Mouse (Mus musculus) forebrain, embryonic 12.5 days (tissue): Measurements from ENCODE around the gene Stat1. TPM values are rescaled to one million over a fixed set of nuclear protein-coding genes. Genes with fewer than 3 reads are reported as not detected.

ENCODE experiments used
- ATAC-seq: fragments of 200-750 bp; cut with Nextera tagmentation; 2 replicates; pipeline ENCODE4 v1.8.0; 2017; ENCODE audit warnings: moderate TSS enrichment; ENCODE audit not compliant: low FRiP score
- H3K27ac ChIP-seq: fragments of 300-500 bp; sonication (generic); 2 replicates; pipeline ENCODE4 v1.5.1; 2016; ENCODE audit warnings: mild to moderate bottlenecking
- H3K27me3 ChIP-seq: fragments of 300-500 bp; sonication (generic); 2 replicates; pipeline ENCODE4 v1.6.1; 2016; ENCODE audit warnings: mild to moderate bottlenecking
- H3K36me3 ChIP-seq: fragments of 300-500 bp; sonication (generic); replicated peaks from 2 replicates; pipeline ENCODE4 v1.6.1; 2016; ENCODE audit warnings: mild to moderate bottlenecking
- H3K4me1 ChIP-seq: fragments of 300-500 bp; sonication (generic); 2 replicates; pipeline ENCODE4 v1.6.1; 2016
- H3K4me2 ChIP-seq: fragments of 300-500 bp; sonication (generic); 2 replicates; pipeline ENCODE4 v1.6.1; 2016; ENCODE audit warnings: mild to moderate bottlenecking, moderate library complexity
- H3K4me3 ChIP-seq: fragments of 300-500 bp; sonication (generic); replicated peaks from 2 replicates; pipeline ENCODE4 v1.5.1; 2016; ENCODE audit warnings: mild to moderate bottlenecking
- H3K9ac ChIP-seq: fragments of 300-500 bp; sonication (generic); 2 replicates; pipeline ENCODE4 v1.6.1; 2016; ENCODE audit warnings: mild to moderate bottlenecking
- H3K9me3 ChIP-seq: fragments of 300-500 bp; sonication (generic); 2 replicates; pipeline ENCODE4 v1.6.1; 2016
- WGBS: fragments of 180-500 bp; shearing (Covaris S2); methylation state at CpG from one replicate; pipeline ENCODE4 v1.1.7; 2016; 5-methylcytosine and 5-hydroxymethylcytosine counted together
- polyA plus RNA-seq: library from polyadenylated mRNA; unstranded; fragments of >200 nt; fragmentation: Nextera tagmentation; extraction: Ambion mirVana; gene quantifications from 2 replicates; pipeline ENCODE4 v1.2.1, GENCODE M21; 2016

Stat1 gene
- 14.7 and 15.4 TPM in 2 replicates for polyA plus RNA-seq

- H3K36me3 ChIP-seq, result no peaks in the 10 kb centered on the region
- peak within 1 kb of the TSS; percentile 95 for H3K4me2 ChIP-seq
- peak within 1 kb of the TSS; percentile 62 for H3K9ac ChIP-seq
- H3K27me3 ChIP-seq, result no peaks in the 10 kb centered on the region
- peak; percentile 96 for ATAC-seq
- H3K9me3 ChIP-seq, result no peaks in the 10 kb centered on the region
- WGBS, result 5% methylated on average over 37 of the region's 37 CpGs
- H3K4me1 ChIP-seq, result peaks cover 16% of the 10 kb centered on the region
- H3K4me3 ChIP-seq, result peak within 1 kb of the TSS; percentile 79
- peak within 1 kb of the TSS; percentile 27; the same call in 1 of the 2 replicates for H3K27ac ChIP-seq
Observed at GRCm38 (mm10) chr1:52118860-52119591, at the start of gene Stat1. Stat1 (plus strand) TSS chr1:52119440.

GRCm38 (mm10) chr1:52079724-52080367 is 39.4 kb upstream of the Stat1 start:
- peak overlapping the region; percentile 33 for H3K4me2 ChIP-seq
- no peak overlapping the region for H3K9ac ChIP-seq
- no peaks in the 10 kb centered on the region for H3K27me3 ChIP-seq
- H3K4me1 ChIP-seq, result peaks cover 29% of the 10 kb centered on the region
- peak; percentile 95 for ATAC-seq
- peak overlapping the region; percentile 85 for H3K27ac ChIP-seq
- no peak overlapping the region for H3K4me3 ChIP-seq
- H3K36me3 ChIP-seq, result no peaks in the 10 kb centered on the region
- H3K9me3 ChIP-seq, result no peaks in the 10 kb centered on the region
- 2% methylated on average over 10 of the region's 10 CpGs for WGBS

GRCm38 (mm10) chr1:52080375-52080774 is 38.9 kb upstream of the Stat1 start:
- Histone ChIP-seq H3K9ac (no peak overlapping the region), H3K4me3 (no peak overlapping the region), H3K4me1 (peaks cover 29% of the 10 kb centered on the region), H3K36me3 (no peaks in the 10 kb centered on the region), H3K4me2 (peak overlapping the region; percentile 33), H3K27ac (peak overlapping the region; percentile 85), H3K9me3 (no peaks in the 10 kb centered on the region), H3K27me3 (no peaks in the 10 kb centered on the region)
- 1% methylated on average over 8 of the region's 8 CpGs for WGBS
- ATAC-seq, result no peak; the same call in 1 of the 2 replicates

- no peak overlapping the region for H3K4me3 ChIP-seq
- peaks cover 1% of the 10 kb centered on the region; the same call in 1 of the 2 replicates for H3K4me1 ChIP-seq
- no peaks in the 10 kb centered on the region for H3K27me3 ChIP-seq
- H3K9me3 ChIP-seq, result no peaks in the 10 kb centered on the region
- no peak overlapping the region for H3K27ac ChIP-seq
- no peak overlapping the region for H3K4me2 ChIP-seq
- WGBS, result 45% methylated on average over 4 of the region's 4 CpGs
- ATAC-seq, result no peak
- no peak overlapping the region for H3K9ac ChIP-seq
- no peaks in the 10 kb centered on the region for H3K36me3 ChIP-seq
Observed at GRCm38 (mm10) chr1:52086236-52086635, 33.0 kb upstream of the Stat1 start.

GRCm38 (mm10) chr1:52087128-52087527 is 32.1 kb upstream of the Stat1 start:
- no peaks in the 10 kb centered on the region for H3K9me3 ChIP-seq
- no peak overlapping the region for H3K4me3 ChIP-seq
- no peaks in the 10 kb centered on the region for H3K36me3 ChIP-seq
- H3K27me3 ChIP-seq, result no peaks in the 10 kb centered on the region
- 82% methylated on average over 1 of the region's 1 CpGs for WGBS
- no peak overlapping the region for H3K9ac ChIP-seq
- no peaks in the 10 kb centered on the region for H3K4me1 ChIP-seq
- H3K4me2 ChIP-seq, result no peak overlapping the region
- ATAC-seq, result no peak
- no peak overlapping the region for H3K27ac ChIP-seq

- H3K9me3 ChIP-seq, result no peaks in the 10 kb centered on the region
- H3K27ac ChIP-seq, result no peak overlapping the region
- H3K9ac ChIP-seq, result no peak overlapping the region
- H3K4me1 ChIP-seq, result no peaks in the 10 kb centered on the region
- no peaks in the 10 kb centered on the region for H3K36me3 ChIP-seq
- H3K4me2 ChIP-seq, result no peak overlapping the region
- no peak for ATAC-seq
- H3K4me3 ChIP-seq, result no peak overlapping the region
- 69% methylated on average over 4 of the region's 4 CpGs for WGBS
- no peaks in the 10 kb centered on the region for H3K27me3 ChIP-seq
Observed at GRCm38 (mm10) chr1:52088634-52089033, 30.6 kb upstream of the Stat1 start.

GRCm38 (mm10) chr1:52098618-52099232 is 20.5 kb upstream of the Stat1 start:
- H3K9me3 ChIP-seq, result no peaks in the 10 kb centered on the region
- H3K4me2 ChIP-seq, result no peak overlapping the region
- H3K9ac ChIP-seq, result no peak overlapping the region
- H3K27me3 ChIP-seq, result no peaks in the 10 kb centered on the region
- H3K4me1 ChIP-seq, result no peaks in the 10 kb centered on the region
- H3K27ac ChIP-seq, result no peak overlapping the region
- ATAC-seq, result no peak
- no peaks in the 10 kb centered on the region for H3K36me3 ChIP-seq
- WGBS, result 77% methylated on average over 3 of the region's 3 CpGs
- no peak overlapping the region for H3K4me3 ChIP-seq

GRCm38 (mm10) chr1:52100496-52100895 is 18.7 kb upstream of the Stat1 start:
- H3K9me3 ChIP-seq, result no peaks in the 10 kb centered on the region
- no peak overlapping the region for H3K9ac ChIP-seq
- H3K4me3 ChIP-seq, result no peak overlapping the region
- no peak for ATAC-seq
- H3K27ac ChIP-seq, result no peak overlapping the region
- no peak overlapping the region for H3K4me2 ChIP-seq
- no peaks in the 10 kb centered on the region for H3K4me1 ChIP-seq
- no peaks in the 10 kb centered on the region for H3K27me3 ChIP-seq
- WGBS, result 76% methylated on average over 6 of the region's 6 CpGs
- no peaks in the 10 kb centered on the region for H3K36me3 ChIP-seq

GRCm38 (mm10) chr1:52102795-52103194 is 16.4 kb upstream of the Stat1 start:
- H3K4me2 ChIP-seq, result no peak overlapping the region
- no peak overlapping the region for H3K9ac ChIP-seq
- no peaks in the 10 kb centered on the region for H3K4me1 ChIP-seq
- H3K27me3 ChIP-seq, result no peaks in the 10 kb centered on the region
- no peaks in the 10 kb centered on the region for H3K9me3 ChIP-seq
- ATAC-seq, result no peak
- no peak overlapping the region for H3K27ac ChIP-seq
- H3K36me3 ChIP-seq, result no peaks in the 10 kb centered on the region
- H3K4me3 ChIP-seq, result no peak overlapping the region
- 96% methylated on average over 8 of the region's 8 CpGs for WGBS

- no peak overlapping the region for H3K9ac ChIP-seq
- WGBS, result 95% methylated on average over 11 of the region's 11 CpGs
- no peak overlapping the region for H3K4me2 ChIP-seq
- H3K4me3 ChIP-seq, result no peak overlapping the region
- H3K4me1 ChIP-seq, result no peaks in the 10 kb centered on the region
- H3K27ac ChIP-seq, result no peak overlapping the region
- H3K27me3 ChIP-seq, result no peaks in the 10 kb centered on the region
- no peaks in the 10 kb centered on the region for H3K9me3 ChIP-seq
- no peak for ATAC-seq
- H3K36me3 ChIP-seq, result no peaks in the 10 kb centered on the region
Observed at GRCm38 (mm10) chr1:52107206-52107605, 12.0 kb upstream of the Stat1 start.

- H3K27me3 ChIP-seq, result no peaks in the 10 kb centered on the region
- H3K9me3 ChIP-seq, result no peaks in the 10 kb centered on the region
- no peak overlapping the region for H3K4me2 ChIP-seq
- H3K4me1 ChIP-seq, result peaks cover 5% of the 10 kb centered on the region
- H3K9ac ChIP-seq, result no peak overlapping the region
- no peak overlapping the region for H3K4me3 ChIP-seq
- no peak for ATAC-seq
- H3K27ac ChIP-seq, result no peak overlapping the region
- WGBS, result 60% methylated on average over 3 of the region's 3 CpGs
- H3K36me3 ChIP-seq, result no peaks in the 10 kb centered on the region
Observed at GRCm38 (mm10) chr1:52111217-52111616, 8.0 kb upstream of the Stat1 start.

- WGBS, result 93% methylated on average over 1 of the region's 1 CpGs
- Histone ChIP-seq H3K4me3 (no peak overlapping the region), H3K9me3 (no peaks in the 10 kb centered on the region), H3K4me2 (no peak overlapping the region), H3K27ac (no peak overlapping the region), H3K27me3 (no peaks in the 10 kb centered on the region), H3K36me3 (no peaks in the 10 kb centered on the region), H3K9ac (no peak overlapping the region), H3K4me1 (peaks cover 5% of the 10 kb centered on the region)
- no peak for ATAC-seq
Observed at GRCm38 (mm10) chr1:52112301-52112700, 6.9 kb upstream of the Stat1 start.
